In genomic region chr17:84790447-84791098, GRCm38 (mm10) we compare ENCODE assay signal across 8 mouse cellular contexts. TPM values are rescaled to one million over a fixed set of nuclear protein-coding genes. Genes with fewer than 3 reads are reported as not detected.
DNase-seq lines count a peak whose midpoint lies in the region; ATAC-seq and TF ChIP-seq lines count a peak whose summit lies in the region.

TSS of gene Lrpprc (minus strand) at chr17:84790789.

- peak; percentile 95 for DNase-seq in CD8-positive naive resting alpha-beta T cell, adult 2 months (ENCODE audit: low read depth in 2 of 2, low spot score in 2 of 2)
- peak; percentile 83 for DNase-seq in c-Kit-positive CD71-negative TER-119-negative erythroid progenitor cells, embryonic 14.5 days (ENCODE audit: low read depth)
- DNase-seq in forebrain, embryonic 10.5 days (ENCODE audit: extremely low spot score, low spot score), result peak; percentile 96
- DNase-seq in kidney, postnatal 25 days, result peak; percentile 95 to 97
- peak; percentile 91 to 93 (median 92) for DNase-seq in liver, embryonic 14.5 days (ENCODE audit: low read depth in 3 of 3, low spot score in 3 of 3)
- peak; percentile 96 for DNase-seq in neural tube, embryonic 11.5 days (ENCODE audit: low spot score)
- peak; percentile 97 for DNase-seq in stomach, postnatal 0 days (ENCODE audit: low spot score)

- no peaks in the 10 kb centered on the region for H3K9me3 ChIP-seq in forebrain, embryonic 10.5 days
- H3K9me3 ChIP-seq in heart, embryonic 15.5 days (replicated peaks), result no peaks in the 10 kb centered on the region
- H3K9me3 ChIP-seq in liver, embryonic 14.5 days (ENCODE audit: control insufficient read depth, low read length), result no peaks in the 10 kb centered on the region
- no peaks in the 10 kb centered on the region for H3K9me3 ChIP-seq in neural tube, embryonic 11.5 days (ENCODE audit: control insufficient read depth, low read length)
- H3K9me3 ChIP-seq in stomach, postnatal 0 days (ENCODE audit: control insufficient read depth, low read length), result no peaks in the 10 kb centered on the region

- peaks cover 28% of the 10 kb centered on the region for H3K4me1 ChIP-seq in forebrain, embryonic 10.5 days
- peaks cover 18% of the 10 kb centered on the region for H3K4me1 ChIP-seq in heart, embryonic 15.5 days (replicated peaks)
- H3K4me1 ChIP-seq in liver, embryonic 14.5 days (replicated peaks; ENCODE audit: control insufficient read depth in 2 of 2, insufficient read depth in 2 of 2, low read length in 1 of 2), result peaks cover 13 to 17% of the 10 kb centered on the region in 2 experiments
- H3K4me1 ChIP-seq in neural tube, embryonic 11.5 days (ENCODE audit: control insufficient read depth, insufficient read depth, low read length), result peaks cover 4% of the 10 kb centered on the region; the same call in 1 of the 2 replicates
- no peaks in the 10 kb centered on the region for H3K4me1 ChIP-seq in stomach, postnatal 0 days (replicated peaks; ENCODE audit: control insufficient read depth, insufficient read depth)

- 0 out of 2 replicates have a peak, but pooled peaks have one; percentile 25 for TF ChIP-seq CTCF in liver, embryonic 14.5 days (IDR thresholded peaks at IDR 0.05; ENCODE audit: low read depth)
- no peak for TF ChIP-seq CTCF in stomach, postnatal 0 days (IDR thresholded peaks at IDR 0.05; ENCODE audit: low read depth)

- TF ChIP-seq EP300 in liver, embryonic 14.5 days (IDR thresholded peaks at IDR 0.05; ENCODE audit: low read depth), result peak; percentile 54
- TF ChIP-seq EP300 in stomach, postnatal 0 days (optimal IDR thresholded peaks at IDR 0.05), result peak; percentile 83

- peaks cover 14% of the 10 kb centered on the region for H3K36me3 ChIP-seq in forebrain, embryonic 10.5 days (replicated peaks)
- no peaks in the 10 kb centered on the region for H3K36me3 ChIP-seq in heart, embryonic 15.5 days
- H3K36me3 ChIP-seq in liver, embryonic 14.5 days (replicated peaks; ENCODE audit: control insufficient read depth, insufficient read depth, low read depth), result no peaks in the 10 kb centered on the region; the same call in none of the 2 replicates
- H3K36me3 ChIP-seq in neural tube, embryonic 11.5 days (ENCODE audit: control insufficient read depth, insufficient read depth, low read length), result no peaks in the 10 kb centered on the region
- H3K36me3 ChIP-seq in stomach, postnatal 0 days (ENCODE audit: control insufficient read depth, insufficient read depth, low read length), result no peaks in the 10 kb centered on the region

- peak within 1 kb of the TSS; percentile 81 for H3K9ac ChIP-seq in heart, embryonic 15.5 days
- H3K9ac ChIP-seq in liver, embryonic 14.5 days (replicated peaks), result peak within 1 kb of the TSS; percentile 93
- peak within 1 kb of the TSS; percentile 87 for H3K9ac ChIP-seq in neural tube, embryonic 11.5 days (ENCODE audit: low read length)
- H3K9ac ChIP-seq in stomach, postnatal 0 days (ENCODE audit: low read length), result peak within 1 kb of the TSS; percentile 90

- WGBS in forebrain, embryonic 10.5 days, result under 1% methylated on average over 51 of the region's 51 CpGs
- WGBS in heart, embryonic 15.5 days, result under 1% methylated on average over 51 of the region's 51 CpGs
- WGBS in liver, embryonic 14.5 days (ENCODE audit: insufficient replicate concordance), result under 1% methylated on average over 51 of the region's 51 CpGs
- under 1% methylated on average over 51 of the region's 51 CpGs for WGBS in neural tube, embryonic 11.5 days
- under 1% methylated on average over 51 of the region's 51 CpGs for WGBS in stomach, postnatal 0 days

- peak within 1 kb of the TSS; percentile 99 for H3K4me3 ChIP-seq in forebrain, embryonic 10.5 days
- peak within 1 kb of the TSS; percentile 83 for H3K4me3 ChIP-seq in heart, embryonic 15.5 days
- H3K4me3 ChIP-seq in liver, embryonic 14.5 days (ENCODE audit: insufficient read depth in 1 of 2, low read depth in 2 of 2, low read length in 2 of 2), result peak within 1 kb of the TSS; percentile 73 to 87
- peak within 1 kb of the TSS; percentile 93 for H3K4me3 ChIP-seq in neural tube, embryonic 11.5 days (ENCODE audit: low read depth, low read length)
- peak within 1 kb of the TSS; percentile 97 for H3K4me3 ChIP-seq in stomach, postnatal 0 days (ENCODE audit: low read depth, low read length)

- H3K27me3 ChIP-seq in forebrain, embryonic 10.5 days (ENCODE audit: poor library complexity, severe bottlenecking), result no peaks in the 10 kb centered on the region
- no peaks in the 10 kb centered on the region for H3K27me3 ChIP-seq in heart, embryonic 15.5 days
- no peaks in the 10 kb centered on the region for H3K27me3 ChIP-seq in liver, embryonic 14.5 days (ENCODE audit: control insufficient read depth, insufficient read depth, low read length)
- no peaks in the 10 kb centered on the region for H3K27me3 ChIP-seq in neural tube, embryonic 11.5 days (ENCODE audit: control insufficient read depth, insufficient read depth, low read length)
- no peaks in the 10 kb centered on the region for H3K27me3 ChIP-seq in stomach, postnatal 0 days (ENCODE audit: control insufficient read depth, insufficient read depth, low read length)

- peak within 1 kb of the TSS; percentile 98 for H3K27ac ChIP-seq in forebrain, embryonic 10.5 days
- peak within 1 kb of the TSS; percentile 76 for H3K27ac ChIP-seq in heart, embryonic 15.5 days
- H3K27ac ChIP-seq in liver, embryonic 14.5 days, result peak within 1 kb of the TSS; percentile 91
- peak within 1 kb of the TSS; percentile 54 for H3K27ac ChIP-seq in neural tube, embryonic 11.5 days (ENCODE audit: low read depth, low read length)
- H3K27ac ChIP-seq in stomach, postnatal 0 days (replicated peaks), result peak within 1 kb of the TSS; percentile 83

- peak within 1 kb of the TSS; percentile 82 for H3K4me2 ChIP-seq in heart, embryonic 15.5 days
- peak within 1 kb of the TSS; percentile 97 for H3K4me2 ChIP-seq in liver, embryonic 14.5 days (ENCODE audit: low read depth)
- H3K4me2 ChIP-seq in neural tube, embryonic 11.5 days (ENCODE audit: low read depth), result peak within 1 kb of the TSS; percentile 75
- H3K4me2 ChIP-seq in stomach, postnatal 0 days (replicated peaks; ENCODE audit: low read depth), result peak within 1 kb of the TSS; percentile 93

- ATAC-seq in heart, embryonic 15.5 days (replicated peaks; ENCODE audit: insufficient number of reproducible peaks, insufficient read depth, low FRiP score, low read depth), result peak; percentile 98
- ATAC-seq in liver, embryonic 14.5 days (ENCODE audit: insufficient read depth), result peak; percentile 97
- peak; percentile 99 for ATAC-seq in neural tube, embryonic 11.5 days (ENCODE audit: insufficient read depth, low FRiP score, low TSS enrichment)
- ATAC-seq in stomach, postnatal 0 days (ENCODE audit: low FRiP score, low TSS enrichment), result peak; percentile 99

RNA-seq across cellular contexts. Expression of gene Lrpprc, which starts in this region (rescaled TPM):
- 52.5 and 56.2 TPM in 2 replicates for polyA plus RNA-seq in forebrain, embryonic 10.5 days (2016; fragmentation: Nextera tagmentation; extraction: Ambion mirVana)
- 58.7 and 61.7 TPM in 2 replicates for polyA plus RNA-seq in heart, embryonic 15.5 days (2015; fragmentation: Nextera tagmentation; extraction: Ambion mirVana)
- polyA plus RNA-seq in liver, embryonic 14.5 days (2012; rRNA removed), result 11.7 and 23.7 TPM in 2 replicates
- 31.8 and 37.4 TPM in 2 replicates for polyA plus RNA-seq in liver, embryonic 14.5 days (2014; fragmentation: Nextera tagmentation; extraction: Ambion mirVana)
- polyA plus RNA-seq in neural tube, embryonic 11.5 days (2014; fragmentation: Nextera tagmentation; extraction: Ambion mirVana), result 56.3 and 58.4 TPM in 2 replicates
- polyA plus RNA-seq in stomach, postnatal 0 days (2015; fragmentation: Nextera tagmentation; extraction: Ambion mirVana), result 14.6 and 15.9 TPM in 2 replicates

Comparison
In these comparisons a context has a peak if more than half of its experiments do, and no peak if none do; other contexts are left out.
1. Peak in every context shown above with its lines: DNase-seq, ATAC-seq, H3K4me3 ChIP-seq and H3K27ac ChIP-seq.